Mouse (Mus musculus) E14TG2a.4 (cell line): ENCODE measurements around the gene Csnk2a2.

Experiments
- H3K27me3 ChIP-seq: 2 replicates; pipeline ENCODE4 v1.6.1; 2014; ENCODE audit warnings: low read length, control low read depth; ENCODE audit not compliant: insufficient read depth
- H3K36me3 ChIP-seq: 2 replicates; pipeline ENCODE4 v1.6.1; 2014; ENCODE audit warnings: low read length, control low read depth; ENCODE audit not compliant: insufficient read depth
- H3K4me1 ChIP-seq: replicated peaks from 2 replicates; pipeline ENCODE4 v1.6.1; 2014; ENCODE audit warnings: low read depth, low read length, control low read depth
- H3K4me3 ChIP-seq: replicated peaks from 2 replicates; pipeline ENCODE4 v1.5.1; 2014; ENCODE audit warnings: mild to moderate bottlenecking, low read length
- H3K9me3 ChIP-seq: 2 replicates; pipeline ENCODE4 v1.6.1; 2014; ENCODE audit warnings: low read length, control low read depth
- CTCF ChIP-seq: conservative IDR thresholded peaks from 2 replicates; pipeline ENCODE4 v1.5.1; 2014; ENCODE audit warnings: low read length
- NANOG ChIP-seq: IDR thresholded peaks from 2 replicates; pipeline ENCODE4 v1.6.1; 2014; ENCODE audit warnings: borderline replicate concordance, low read length, mixed read lengths
- POU5F1 ChIP-seq: IDR thresholded peaks from 2 replicates; pipeline ENCODE4 v1.6.1; 2014; ENCODE audit warnings: low read length, borderline replicate concordance

The Csnk2a2 gene

GRCm38 (mm10) chr8:95490006-95490405, at the start of gene Csnk2a2:
Csnk2a2 (minus strand) TSS chr8:95490039.
- Histone ChIP-seq H3K4me3 (peak within 1 kb of the TSS; percentile 86), H3K4me1 (peaks cover 37% of the 10 kb centered on the region), H3K27me3 (no peaks in the 10 kb centered on the region), H3K36me3 (peaks cover 24% of the 10 kb centered on the region), H3K9me3 (no peaks in the 10 kb centered on the region)
- no peak for TF ChIP-seq CTCF

GRCm38 (mm10) chr8:95539487-95539886, 49.6 kb upstream of the Csnk2a2 start:
- TF ChIP-seq NANOG (no peak), POU5F1 (no peak), CTCF (no peak)
- H3K4me1 ChIP-seq: peaks cover 17% of the 10 kb centered on the region
- H3K36me3 ChIP-seq: no peaks in the 10 kb centered on the region
- H3K9me3 ChIP-seq: no peaks in the 10 kb centered on the region
- peaks cover 21% of the 10 kb centered on the region for H3K27me3 ChIP-seq
- H3K4me3 ChIP-seq: no peak overlapping the region

- H3K4me3 ChIP-seq: peak within 1 kb of the TSS; percentile 74
- peaks cover 6% of the 10 kb centered on the region; the same call in 1 of the 2 replicates for H3K27me3 ChIP-seq
- TF ChIP-seq NANOG: no peak; the same call in 1 of the 2 replicates
- no peak for TF ChIP-seq POU5F1
- TF ChIP-seq CTCF: no peak
- H3K9me3 ChIP-seq: no peaks in the 10 kb centered on the region
- peaks cover 50% of the 10 kb centered on the region for H3K4me1 ChIP-seq
- H3K36me3 ChIP-seq: no peaks in the 10 kb centered on the region
These were observed 43.9 kb upstream of the Csnk2a2 start, which contains the start of gene Ccdc113 for GRCm38 (mm10) chr8:95533584-95534387. Ccdc113 (plus strand) TSS chr8:95534085.

- H3K27me3 ChIP-seq: peaks cover 6% of the 10 kb centered on the region; the same call in 1 of the 2 replicates
- H3K4me1 ChIP-seq: peaks cover 66% of the 10 kb centered on the region
- H3K36me3 ChIP-seq: no peaks in the 10 kb centered on the region
- no peaks in the 10 kb centered on the region for H3K9me3 ChIP-seq
- H3K4me3 ChIP-seq: no peak overlapping the region
- TF ChIP-seq NANOG (no peak; the same call in 1 of the 2 replicates), CTCF (no peak), POU5F1 (no peak)
These were observed 42.4 kb upstream of the Csnk2a2 start for GRCm38 (mm10) chr8:95532206-95532605.

GRCm38 (mm10) chr8:95528750-95529310, 39.0 kb upstream of the Csnk2a2 start:
- no peaks in the 10 kb centered on the region for H3K9me3 ChIP-seq
- peak overlapping the region; percentile 58 for H3K4me3 ChIP-seq
- no peaks in the 10 kb centered on the region for H3K36me3 ChIP-seq
- H3K27me3 ChIP-seq: no peaks in the 10 kb centered on the region
- peaks cover 70% of the 10 kb centered on the region for H3K4me1 ChIP-seq
- TF ChIP-seq CTCF: peak; percentile 17; the same call in 1 of the 2 replicates
- no peak for TF ChIP-seq NANOG

GRCm38 (mm10) chr8:95528194-95528593, 38.4 kb upstream of the Csnk2a2 start:
- H3K4me3 ChIP-seq: peak overlapping the region; percentile 58
- no peaks in the 10 kb centered on the region for H3K36me3 ChIP-seq
- TF ChIP-seq NANOG: peak; percentile 44; the same call in 1 of the 2 replicates
- no peak for TF ChIP-seq POU5F1
- no peak for TF ChIP-seq CTCF

GRCm38 (mm10) chr8:95523991-95524390, 34.2 kb upstream of the Csnk2a2 start:
- no peak for TF ChIP-seq NANOG
- no peak for TF ChIP-seq CTCF
- no peak for TF ChIP-seq POU5F1
- no peaks in the 10 kb centered on the region for H3K36me3 ChIP-seq
- H3K9me3 ChIP-seq: no peaks in the 10 kb centered on the region
- peaks cover 28% of the 10 kb centered on the region for H3K4me1 ChIP-seq
- no peak overlapping the region for H3K4me3 ChIP-seq
- no peaks in the 10 kb centered on the region for H3K27me3 ChIP-seq

More at GRCm38 (mm10) chr8:95528194-95528593, 38.4 kb upstream of the Csnk2a2 start:
- Histone ChIP-seq H3K9me3 (no peaks in the 10 kb centered on the region), H3K4me1 (peaks cover 66% of the 10 kb centered on the region), H3K27me3 (no peaks in the 10 kb centered on the region)

GRCm38 (mm10) chr8:95516928-95517327, 27.1 kb upstream of the Csnk2a2 start:
- H3K36me3 ChIP-seq: no peaks in the 10 kb centered on the region
- TF ChIP-seq POU5F1 (no peak), CTCF (no peak), NANOG (no peak)
- H3K4me1 ChIP-seq: peaks cover 7% of the 10 kb centered on the region; the same call in 1 of the 2 replicates
- H3K4me3 ChIP-seq: no peak overlapping the region
- H3K27me3 ChIP-seq: no peaks in the 10 kb centered on the region
- peaks cover 7% of the 10 kb centered on the region; the same call in 1 of the 2 replicates for H3K9me3 ChIP-seq

GRCm38 (mm10) chr8:95513219-95513618, 23.4 kb upstream of the Csnk2a2 start:
- no peaks in the 10 kb centered on the region for H3K36me3 ChIP-seq
- H3K27me3 ChIP-seq: peaks cover 6% of the 10 kb centered on the region; the same call in 1 of the 2 replicates
- TF ChIP-seq CTCF (no peak), NANOG (no peak), POU5F1 (no peak)
- no peak overlapping the region for H3K4me3 ChIP-seq
- H3K9me3 ChIP-seq: peaks cover 6% of the 10 kb centered on the region; the same call in 1 of the 2 replicates
- H3K4me1 ChIP-seq: peaks cover 7% of the 10 kb centered on the region; the same call in 1 of the 2 replicates
